Mouse (Mus musculus) intestine, postnatal 0 days (tissue): ENCODE results near the gene Slc10a6. TPM values are rescaled to one million over a fixed set of nuclear protein-coding genes. Genes with fewer than 3 reads are reported as not detected.

ENCODE experiments used
- ATAC-seq: fragments of 200-750 bp; cut with Nextera tagmentation; 2 replicates; pipeline ENCODE4 v1.8.0; 2017; ENCODE audit warnings: mild to moderate bottlenecking, moderate TSS enrichment, moderate library complexity
- H3K27ac ChIP-seq: fragments of 300-500 bp; sonication (generic); 2 replicates; pipeline ENCODE4 v1.5.1; 2014; ENCODE audit warnings: mild to moderate bottlenecking, low read depth, low read length, moderate library complexity
- H3K27me3 ChIP-seq: fragments of 300-500 bp; sonication (generic); replicated peaks from 2 replicates; pipeline ENCODE4 v1.6.1; 2014; ENCODE audit warnings: low read length, mixed read lengths; ENCODE audit not compliant: control insufficient read depth, insufficient read depth
- H3K36me3 ChIP-seq: fragments of 300-500 bp; sonication (generic); 2 replicates; pipeline ENCODE4 v1.6.1; 2014; ENCODE audit warnings: mild to moderate bottlenecking, moderate library complexity; ENCODE audit not compliant: control insufficient read depth, insufficient read depth
- H3K4me1 ChIP-seq: fragments of 300-500 bp; sonication (generic); replicated peaks from 2 replicates; pipeline ENCODE4 v1.6.1; 2014; ENCODE audit warnings: antibody characterized with exemption, low read length, mixed read lengths; ENCODE audit not compliant: control insufficient read depth, insufficient read depth
- H3K4me2 ChIP-seq: fragments of 300-500 bp; sonication (generic); replicated peaks from 2 replicates; pipeline ENCODE4 v1.6.1; 2014; ENCODE audit warnings: low read depth, mild to moderate bottlenecking, moderate library complexity
- H3K4me3 ChIP-seq: fragments of 300-500 bp; sonication (generic); 2 replicates; pipeline ENCODE4 v1.5.1; 2014; ENCODE audit warnings: low read depth, low read length
- H3K9ac ChIP-seq: fragments of 300-500 bp; sonication (generic); 2 replicates; pipeline ENCODE4 v1.6.1; 2014; ENCODE audit warnings: mild to moderate bottlenecking, low read depth, low read length
- H3K9me3 ChIP-seq: fragments of 300-500 bp; sonication (generic); 2 replicates; pipeline ENCODE4 v1.6.1; 2016; ENCODE audit warnings: mixed run types; ENCODE audit not compliant: control insufficient read depth
- CTCF ChIP-seq: sonication (generic); IDR thresholded peaks from 2 replicates; pipeline ENCODE4 v1.5.1; 2016; ENCODE audit warnings: low read depth, mild to moderate bottlenecking, control low read depth, antibody characterized with exemption, moderate library complexity
- WGBS: fragments of 180-500 bp; shearing (Covaris S2); extraction: QIAGEN DNeasy Blood & Tissue Kit; methylation state at CpG from one replicate; pipeline ENCODE4 v1.1.7; 2014; 5-methylcytosine and 5-hydroxymethylcytosine counted together
- polyA plus RNA-seq: library from polyadenylated mRNA; unstranded; fragments of >200 nt; fragmentation: Nextera tagmentation; extraction: Ambion mirVana; gene quantifications from 2 replicates; pipeline ENCODE4 v1.2.1, GENCODE M21; 2015

The Slc10a6 gene
- polyA plus RNA-seq, 1 experiment from 2014 or later: 0.56 TPM

- no peaks in the 10 kb centered on the region for H3K36me3 ChIP-seq
- TF ChIP-seq CTCF: no peak
- H3K4me3 ChIP-seq: no peak overlapping the region
- H3K9me3 ChIP-seq: no peaks in the 10 kb centered on the region
- H3K4me1 ChIP-seq: no peaks in the 10 kb centered on the region
- no peaks in the 10 kb centered on the region for H3K27me3 ChIP-seq
- no peak overlapping the region; the same call in 1 of the 2 replicates for H3K27ac ChIP-seq
- WGBS: 78% methylated on average over 6 of the region's 6 CpGs
- no peak for ATAC-seq
- H3K4me2 ChIP-seq: no peak overlapping the region
- H3K9ac ChIP-seq: no peak overlapping the region
Measured at GRCm38 (mm10) chr5:103597604-103598003, 31.6 kb downstream of the Slc10a6 start.

- no peak for TF ChIP-seq CTCF
- H3K9me3 ChIP-seq: no peaks in the 10 kb centered on the region
- no peaks in the 10 kb centered on the region for H3K27me3 ChIP-seq
- no peak overlapping the region for H3K27ac ChIP-seq
- H3K4me3 ChIP-seq: no peak overlapping the region
- H3K36me3 ChIP-seq: no peaks in the 10 kb centered on the region
- WGBS: 89% methylated on average over 14 of the region's 14 CpGs
- H3K9ac ChIP-seq: no peak overlapping the region
- no peak overlapping the region for H3K4me2 ChIP-seq
- H3K4me1 ChIP-seq: no peaks in the 10 kb centered on the region
- no peak for ATAC-seq
Measured at GRCm38 (mm10) chr5:103596467-103597146, 32.6 kb downstream of the Slc10a6 start.

- Histone ChIP-seq H3K27ac (no peak overlapping the region), H3K4me2 (no peak overlapping the region), H3K4me3 (no peak overlapping the region), H3K4me1 (no peaks in the 10 kb centered on the region), H3K9ac (no peak overlapping the region), H3K9me3 (no peaks in the 10 kb centered on the region), H3K36me3 (no peaks in the 10 kb centered on the region), H3K27me3 (no peaks in the 10 kb centered on the region)
- no peak for ATAC-seq
- TF ChIP-seq CTCF: no peak
- WGBS: 59% methylated on average over 13 of the region's 13 CpGs
Measured at GRCm38 (mm10) chr5:103595394-103596226, 33.6 kb downstream of the Slc10a6 start.

DNA sequence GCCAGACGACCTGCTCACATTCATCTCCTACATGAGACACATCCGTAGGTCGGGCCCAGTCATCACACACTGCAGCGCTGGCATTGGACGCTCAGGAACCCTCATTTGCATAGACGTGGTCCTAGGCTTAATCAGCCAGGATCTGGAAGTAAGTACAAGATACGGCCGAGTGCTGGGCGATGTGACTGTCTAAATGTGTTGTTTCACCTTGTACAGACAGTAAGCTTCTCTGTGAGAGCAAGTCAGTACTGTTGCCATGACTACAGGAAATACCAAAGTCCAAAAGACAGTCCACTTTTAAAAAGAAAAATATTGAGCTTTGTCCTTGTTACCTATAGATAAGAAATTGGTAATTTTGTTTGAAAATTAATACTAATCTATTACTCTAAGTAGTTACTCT, 35.6 kb downstream of the Slc10a6 start:
- no peaks in the 10 kb centered on the region for H3K27me3 ChIP-seq
- no peaks in the 10 kb centered on the region for H3K36me3 ChIP-seq
- TF ChIP-seq CTCF: no peak
- no peak for ATAC-seq
- H3K4me1 ChIP-seq: no peaks in the 10 kb centered on the region
- H3K9me3 ChIP-seq: no peaks in the 10 kb centered on the region
- H3K4me3 ChIP-seq: no peak overlapping the region
- WGBS: 84% methylated on average over 9 of the region's 9 CpGs
- H3K4me2 ChIP-seq: no peak overlapping the region
- no peak overlapping the region for H3K9ac ChIP-seq
- no peak overlapping the region for H3K27ac ChIP-seq

- H3K27ac ChIP-seq: no peak overlapping the region
- WGBS: 68% methylated on average over 8 of the region's 8 CpGs
- TF ChIP-seq CTCF: no peak
Measured at GRCm38 (mm10) chr5:103592706-103593105, 36.5 kb downstream of the Slc10a6 start.

DNA sequence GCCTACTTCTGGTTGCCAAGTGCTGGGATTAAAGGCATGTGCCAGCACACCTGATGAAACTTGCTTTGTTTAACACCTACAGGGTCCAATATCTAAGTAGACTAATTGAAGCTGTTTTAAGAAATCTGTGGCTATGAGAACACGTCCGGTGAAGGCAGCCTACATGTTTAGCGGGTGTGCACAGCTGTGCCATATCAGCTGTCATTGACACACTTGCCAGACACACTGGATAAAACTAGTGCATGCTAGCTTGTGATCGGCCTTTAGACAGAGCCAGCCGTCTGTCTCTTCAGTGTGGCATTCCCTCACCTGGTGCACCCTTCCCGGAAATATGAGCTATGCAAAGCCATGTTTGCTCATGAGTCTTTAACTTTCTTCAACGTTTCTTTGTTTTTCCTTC, 37.4 kb downstream of the Slc10a6 start:
- TF ChIP-seq CTCF: no peak
- Histone ChIP-seq H3K4me3 (no peak overlapping the region), H3K27me3 (no peaks in the 10 kb centered on the region), H3K36me3 (no peaks in the 10 kb centered on the region), H3K9ac (no peak overlapping the region), H3K27ac (no peak overlapping the region), H3K4me2 (no peak overlapping the region), H3K9me3 (no peaks in the 10 kb centered on the region), H3K4me1 (no peaks in the 10 kb centered on the region)
- no peak for ATAC-seq
- 72% methylated on average over 7 of the region's 7 CpGs for WGBS

More at GRCm38 (mm10) chr5:103592706-103593105, 36.5 kb downstream of the Slc10a6 start:
- Histone ChIP-seq H3K4me1 (no peaks in the 10 kb centered on the region), H3K4me2 (no peak overlapping the region), H3K4me3 (no peak overlapping the region), H3K27me3 (no peaks in the 10 kb centered on the region), H3K9me3 (no peaks in the 10 kb centered on the region), H3K9ac (no peak overlapping the region), H3K36me3 (no peaks in the 10 kb centered on the region)
- no peak for ATAC-seq
